Mouse (Mus musculus) urinary bladder, adult 18-20 months (tissue): Measurements from ENCODE around the gene Cnppd1.

Experiments
- DNase-seq, 2 experiments: peaks; one replicate each; pipeline ENCODE4 v3.0.0; 2022; ENCODE audit warnings: low spot score in 2 of 2, mixed read lengths in 2 of 2

Gene Cnppd1

DNA sequence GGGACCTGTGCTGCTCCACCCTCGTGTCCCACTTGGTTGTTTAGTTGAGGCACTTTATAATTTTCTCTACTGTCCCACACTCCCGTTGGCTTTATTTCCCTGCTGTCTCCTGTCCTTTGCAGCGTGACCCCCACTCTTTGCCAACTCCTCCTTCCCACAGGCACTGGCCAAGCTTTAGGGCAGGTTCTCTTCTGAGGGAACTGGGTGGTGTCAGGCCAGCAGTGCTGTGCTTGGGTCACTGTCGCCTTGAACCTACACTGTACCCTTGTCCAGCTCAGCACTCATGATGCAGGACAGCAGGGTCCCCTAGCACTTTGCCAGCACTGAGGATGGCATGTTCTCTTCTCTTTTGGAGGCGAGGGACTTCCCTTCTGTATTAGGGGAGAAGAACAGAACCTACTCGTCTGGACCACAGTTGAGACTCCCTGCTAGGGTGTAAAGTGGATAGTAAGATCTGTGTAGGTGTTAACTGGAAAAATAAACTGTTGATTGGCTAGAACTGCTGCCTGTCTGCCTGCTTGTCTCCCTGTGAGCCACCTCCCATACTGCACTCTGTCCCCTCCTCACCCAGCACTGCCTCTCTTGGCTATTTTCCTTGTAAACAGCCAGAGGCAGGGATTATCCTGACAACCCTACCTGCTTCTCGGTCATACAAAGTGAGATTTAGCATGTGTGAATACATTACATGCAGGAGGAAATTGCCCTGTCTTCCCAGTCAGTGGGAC is 5.1 kb upstream of the Cnppd1 start:
- no peak for DNase-seq

- no peak for DNase-seq
Observed at GRCm38 (mm10) chr1:75145589-75145988, 3.1 kb upstream of the Cnppd1 start.

DNA sequence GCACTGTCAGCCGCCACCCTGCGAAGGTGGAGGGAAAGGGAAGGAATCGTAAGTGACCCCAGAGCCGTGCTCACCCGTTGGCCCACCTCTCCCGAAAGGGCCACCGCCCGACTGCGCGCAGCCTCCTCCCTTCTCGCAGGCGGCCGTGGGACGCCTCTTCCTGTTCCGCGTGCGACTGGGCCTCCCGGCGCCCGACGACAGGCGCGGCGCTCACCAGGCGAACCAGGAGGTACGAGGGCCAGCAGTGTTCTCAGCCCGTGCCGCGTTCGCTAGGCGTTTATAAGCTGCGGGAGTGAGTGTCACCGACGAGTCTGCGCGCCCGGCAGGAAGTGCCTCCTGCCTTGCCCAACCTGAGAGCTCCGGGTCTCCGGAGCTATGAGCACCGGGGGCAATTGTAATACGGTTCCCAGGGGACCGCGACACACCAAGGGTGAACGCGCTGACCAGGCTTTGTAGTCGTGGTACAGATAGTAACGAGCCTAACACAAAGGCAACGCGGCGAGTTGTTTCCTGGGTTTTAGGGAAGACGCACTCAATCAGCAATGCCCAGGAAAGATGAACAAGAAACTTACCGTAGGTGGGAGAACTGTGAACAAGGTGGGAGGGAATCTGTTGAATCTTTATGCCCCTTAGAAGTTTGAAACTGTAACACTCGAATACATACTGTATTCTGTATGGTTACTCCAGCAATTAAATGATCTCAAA is 873 bp downstream of the Cnppd1 start:
- peak; percentile 67 to 80 for DNase-seq

GRCm38 (mm10) chr1:75140601-75141190 is 1.8 kb downstream of the Cnppd1 start:
- peak in 1 of 2 experiments; percentile 22 for DNase-seq

DNA sequence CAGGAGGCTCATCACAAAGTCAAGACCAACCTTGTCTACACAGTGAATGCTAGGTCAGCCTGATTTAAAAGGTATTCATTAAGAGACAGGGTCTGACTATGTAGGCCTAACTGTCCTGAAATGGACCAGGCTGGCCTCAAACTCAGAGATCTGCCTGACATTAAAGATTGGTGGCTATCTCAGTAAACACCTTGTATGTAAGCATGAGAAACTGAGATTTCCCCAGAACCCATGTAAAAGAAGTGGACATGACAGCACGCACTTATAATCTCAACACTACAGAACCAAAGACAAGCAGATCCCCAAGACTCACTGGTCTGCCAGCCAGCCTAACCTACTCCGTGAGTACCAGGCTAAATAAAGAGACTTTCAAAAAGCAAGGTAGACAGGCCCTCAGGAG is 4.1 kb downstream of the Cnppd1 start:
- no peak for DNase-seq

GRCm38 (mm10) chr1:75136730-75137129 is 5.8 kb downstream of the Cnppd1 start:
- DNase-seq, result no peak

DNA sequence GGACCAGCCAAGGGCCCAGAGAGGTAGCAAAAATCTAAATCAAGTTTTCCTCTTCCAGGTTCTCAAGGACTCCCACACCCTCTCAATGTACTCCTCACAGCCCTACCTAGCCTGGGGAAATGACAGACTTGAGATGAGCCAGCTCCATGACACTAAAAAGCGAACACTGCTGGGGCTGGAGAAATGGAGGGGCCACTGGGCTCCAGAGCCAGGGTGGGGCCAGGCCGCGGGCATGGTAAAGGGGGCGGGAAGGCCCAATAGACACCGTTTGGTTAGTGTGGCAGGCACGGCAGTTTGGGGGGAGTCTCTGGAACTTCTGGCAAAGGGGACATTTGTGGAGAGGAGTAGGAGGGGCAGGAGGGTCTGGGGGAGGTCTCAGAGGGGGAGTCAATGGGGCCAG is 6.2 kb downstream of the Cnppd1 start:
- DNase-seq, result no peak

GRCm38 (mm10) chr1:75133421-75134207 is 8.9 kb downstream of the Cnppd1 start, which contains the start of gene Slc23a3:
Slc23a3 (minus strand) TSS chr1:75133890.
- no peak for DNase-seq

DNA sequence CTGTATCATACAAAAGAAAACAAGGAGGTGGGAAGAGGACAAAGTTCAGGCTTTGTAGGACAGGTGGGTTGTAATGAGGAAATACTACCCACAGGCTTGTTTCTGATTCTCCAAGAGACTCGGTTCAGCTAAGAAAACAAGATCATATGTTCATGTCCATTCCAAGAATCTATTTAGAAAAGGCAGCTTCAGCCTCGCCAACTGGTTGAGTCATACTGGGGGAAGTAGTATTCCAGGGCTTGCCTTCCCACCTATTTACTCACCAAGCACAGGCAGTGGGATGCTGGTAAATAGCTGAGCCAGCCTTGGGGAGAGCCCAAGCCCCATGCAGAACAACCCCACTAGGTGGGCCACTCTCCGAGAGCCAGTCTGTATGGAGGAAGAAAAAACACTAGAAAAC is 13.9 kb downstream of the Cnppd1 start:
- DNase-seq, result no peak

- DNase-seq, result no peak
Observed at GRCm38 (mm10) chr1:75125418-75125817, 17.1 kb downstream of the Cnppd1 start.

DNA sequence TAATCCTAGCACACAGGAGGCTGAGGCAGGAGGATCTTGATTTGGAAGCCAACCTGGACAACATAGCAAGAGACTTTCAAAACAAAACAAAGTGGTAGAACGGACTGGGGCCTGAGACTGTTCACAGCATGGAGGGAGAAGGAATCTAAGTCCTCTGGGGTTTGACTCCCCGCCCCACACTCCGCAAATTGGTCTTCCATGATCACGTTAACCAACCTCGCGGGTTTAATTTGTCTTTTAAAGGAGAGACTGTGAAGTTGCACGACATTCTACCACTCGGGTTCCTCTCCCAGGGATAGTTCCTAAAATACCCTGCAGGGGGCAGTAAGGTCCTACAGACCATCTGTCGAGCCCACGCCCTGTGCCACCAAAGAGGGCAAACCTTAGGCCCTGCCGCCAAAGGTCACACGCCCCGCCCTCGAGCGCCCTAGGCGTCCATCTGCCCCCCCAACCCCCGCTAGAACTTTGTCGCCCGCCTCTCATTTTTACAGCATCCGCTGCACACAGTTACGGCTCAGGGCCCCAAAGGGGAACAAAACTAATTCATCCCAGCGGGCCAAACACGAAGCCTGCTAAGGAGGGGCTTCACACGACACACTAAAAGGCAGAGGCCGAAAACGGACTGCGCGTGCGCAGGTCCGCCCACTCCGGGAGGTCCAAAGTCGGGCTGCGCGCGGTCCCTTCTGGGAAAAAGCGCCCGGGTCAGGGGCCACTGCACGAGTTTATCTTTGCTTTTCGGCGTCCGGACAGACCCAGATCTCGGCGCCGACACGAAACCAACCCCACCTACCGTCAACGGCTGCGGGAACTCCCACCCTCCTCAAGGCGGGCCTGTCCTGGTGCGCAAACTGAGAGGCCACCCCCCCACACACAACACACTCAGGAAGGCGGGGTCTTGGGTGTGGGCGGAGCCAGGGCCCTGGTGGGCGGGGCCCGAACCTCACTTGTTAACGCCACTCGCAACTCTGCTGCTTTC is 17.9 kb downstream of the Cnppd1 start, which contains the start of gene Nhej1:
Gene Nhej1, minus strand, starts transcription at position 855 of the 976 bp plus-strand sequence.
- peak; percentile 90 to 97 for DNase-seq

DNA sequence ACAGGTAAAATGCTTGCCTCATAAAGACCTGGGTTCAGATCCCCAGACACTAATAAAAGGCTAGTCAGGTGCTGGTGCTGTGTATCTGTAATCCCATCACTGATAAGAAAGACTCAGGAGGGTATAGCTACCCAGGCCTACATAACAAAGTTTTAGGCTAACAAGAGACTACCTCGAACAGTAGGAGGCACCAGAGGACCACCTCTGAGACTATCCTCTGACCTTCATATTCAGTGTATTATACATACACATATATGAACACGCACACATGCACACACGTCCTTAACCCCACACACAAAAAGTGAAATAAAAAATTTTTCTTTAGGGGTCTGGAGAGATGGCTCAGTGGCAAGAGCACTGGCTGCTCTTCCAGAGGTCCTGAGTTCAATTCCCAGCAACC is 20.3 kb downstream of the Cnppd1 start:
- DNase-seq, result no peak
